Mouse (Mus musculus): Measurements from ENCODE around the gene Wdr3.

Wdr3 gene

GRCm38 (mm10) chr3:100162315-100163105 is at the start of gene Wdr3, which contains the start of gene Gdap2:
Wdr3 (minus strand) TSS chr3:100162407.
Gdap2 (plus strand) TSS chr3:100162381.
- peak; percentile 95 to 97 for DNase-seq

- no peak for DNase-seq
These were observed 44.8 kb upstream of the Wdr3 start for GRCm38 (mm10) chr3:100206973-100207372.

GRCm38 (mm10) chr3:100201554-100201953 is 39.3 kb upstream of the Wdr3 start:
- peak in 1 of 2 experiments; percentile 23 for DNase-seq

- no peak for DNase-seq
These were observed 32.0 kb upstream of the Wdr3 start for GRCm38 (mm10) chr3:100194210-100194609.

- no peak for DNase-seq
These were observed 27.7 kb upstream of the Wdr3 start for GRCm38 (mm10) chr3:100189861-100190260.

GRCm38 (mm10) chr3:100189444-100189843 is 27.2 kb upstream of the Wdr3 start:
- peak in 1 of 2 experiments; percentile 48 for DNase-seq

- DNase-seq = no peak
These were observed 18.3 kb upstream of the Wdr3 start for GRCm38 (mm10) chr3:100180471-100180870.

GRCm38 (mm10) chr3:100176031-100176430 is 13.8 kb upstream of the Wdr3 start:
- DNase-seq = no peak

GRCm38 (mm10) chr3:100164991-100165390 is 2.8 kb upstream of the Wdr3 start:
- no peak for DNase-seq

- no peak for DNase-seq
These were observed 1.3 kb upstream of the Wdr3 start for GRCm38 (mm10) chr3:100163556-100163955.

GRCm38 (mm10) chr3:100161665-100162314 is 417 bp downstream of the Wdr3 start:
- no peak for DNase-seq

GRCm38 (mm10) chr3:100160682-100161445 is 1.3 kb downstream of the Wdr3 start:
- no peak for DNase-seq

- DNase-seq = no peak
These were observed 39.8 kb downstream of the Wdr3 start for GRCm38 (mm10) chr3:100122445-100122844.

GRCm38 (mm10) chr3:100121961-100122360 is 40.2 kb downstream of the Wdr3 start:
- DNase-seq = no peak

- no peak for DNase-seq
These were observed 43.5 kb downstream of the Wdr3 start for GRCm38 (mm10) chr3:100118681-100119080.

GRCm38 (mm10) chr3:100106736-100107135 is 55.5 kb downstream of the Wdr3 start:
- no peak for DNase-seq

GRCm38 (mm10) chr3:100102386-100103092 is 59.7 kb downstream of the Wdr3 start:
- no peak for DNase-seq
